Mouse (Mus musculus) spleen, adult 2 months (tissue): Measurements from ENCODE around the gene B3gnt9. TPM values are rescaled to one million over a fixed set of nuclear protein-coding genes. Genes with fewer than 3 reads are reported as not detected.

Experiments used
- DNase-seq, 2 experiments: peaks; one replicate each; pipeline versions ENCODE4 v3.0.0 to v3.0.0-alpha.2; 2012 to 2021; ENCODE audit warnings: low spot score in 2 of 2, low read depth in 1 of 2
- H3K27ac ChIP-seq: fragments of 200-500 bp; 2 replicates; pipeline ENCODE4 v1.5.1; 2012; ENCODE audit warnings: low read length, inconsistent platforms; ENCODE audit not compliant: insufficient read depth
- H3K27me3 ChIP-seq: fragments of 200-500 bp; 2 replicates; pipeline ENCODE4 v1.6.1; 2012; ENCODE audit warnings: mild to moderate bottlenecking, moderate library complexity, low read length, inconsistent platforms; ENCODE audit not compliant: control insufficient read depth, insufficient read depth
- H3K36me3 ChIP-seq: fragments of 200-500 bp; 2 replicates; pipeline ENCODE4 v1.6.1; 2012; ENCODE audit warnings: mild to moderate bottlenecking, low read length, inconsistent platforms; ENCODE audit not compliant: control insufficient read depth, insufficient read depth
- H3K4me1 ChIP-seq: fragments of 200-500 bp; 2 replicates; pipeline ENCODE4 v1.6.1; 2011; ENCODE audit warnings: inconsistent platforms; ENCODE audit not compliant: control insufficient read depth, insufficient read depth, insufficient read length
- H3K4me3 ChIP-seq: fragments of 200-500 bp; 2 replicates; pipeline ENCODE4 v1.5.1; 2011; ENCODE audit warnings: mild to moderate bottlenecking, inconsistent platforms; ENCODE audit not compliant: insufficient read depth, insufficient read length; ENCODE audit errors: extremely low read depth
- CTCF ChIP-seq: fragments of 200-500 bp; IDR thresholded peaks from 2 replicates; pipeline ENCODE4 v1.5.1; 2011; ENCODE audit warnings: mild to moderate bottlenecking, inconsistent platforms; ENCODE audit not compliant: insufficient read depth, insufficient read length, insufficient replicate concordance; ENCODE audit errors: extremely low read depth
- POLR2A ChIP-seq: fragments of 200-500 bp; IDR thresholded peaks from 2 replicates; pipeline ENCODE4 v1.6.1; 2011; ENCODE audit warnings: low read depth, low read length, inconsistent platforms
- WGBS: fragments of 180-500 bp; shearing (Covaris S2); methylation state at CpG from one replicate; pipeline ENCODE4 v1.1.7; 2018; 5-methylcytosine and 5-hydroxymethylcytosine counted together
- polyA plus RNA-seq: library from polyadenylated mRNA; depleted of rRNA; stranded (reverse); fragments of >200 nt; gene quantifications from 2 replicates; pipeline ENCODE4 v1.2.3, GENCODE M21; 2012; rRNA removed

Gene B3gnt9
- polyA plus RNA-seq, 1 experiment = 11.5 TPM

GRCm38 (mm10) chr8:105209153-105210110 lies 45.5 kb downstream of the B3gnt9 start:
- H3K36me3 ChIP-seq = peaks cover 5% of the 10 kb centered on the region
- no peak for TF ChIP-seq CTCF
- no peak for TF ChIP-seq POLR2A

GRCm38 (mm10) chr8:105207675-105208273 lies 47.2 kb downstream of the B3gnt9 start:
- 82% methylated on average over 2 of the region's 2 CpGs for WGBS
- Histone ChIP-seq H3K27ac (no peak overlapping the region), H3K36me3 (peaks cover 11% of the 10 kb centered on the region), H3K4me1 (no peaks in the 10 kb centered on the region), H3K4me3 (no peak overlapping the region), H3K27me3 (no peaks in the 10 kb centered on the region)
- TF ChIP-seq POLR2A = no peak
- TF ChIP-seq CTCF = no peak
- DNase-seq = no peak

More at GRCm38 (mm10) chr8:105209153-105210110, 45.5 kb downstream of the B3gnt9 start:
- Histone ChIP-seq H3K4me3 (no peak overlapping the region), H3K27me3 (no peaks in the 10 kb centered on the region), H3K4me1 (no peaks in the 10 kb centered on the region), H3K27ac (no peak overlapping the region)
- WGBS = 68% methylated on average over 1 of the region's 1 CpGs
- no peak for DNase-seq

GRCm38 (mm10) chr8:105206766-105207275 lies 48.1 kb downstream of the B3gnt9 start:
- H3K27ac ChIP-seq = no peak overlapping the region
- WGBS = 88% methylated on average over 7 of the region's 7 CpGs
- DNase-seq = no peak
- H3K27me3 ChIP-seq = no peaks in the 10 kb centered on the region
- no peak overlapping the region for H3K4me3 ChIP-seq
- TF ChIP-seq CTCF (no peak), POLR2A (no peak)
- peaks cover 11% of the 10 kb centered on the region for H3K36me3 ChIP-seq
- no peaks in the 10 kb centered on the region for H3K4me1 ChIP-seq

- no peak overlapping the region for H3K27ac ChIP-seq
- no peak for DNase-seq
- no peaks in the 10 kb centered on the region for H3K27me3 ChIP-seq
- H3K4me3 ChIP-seq = no peak overlapping the region
- H3K4me1 ChIP-seq = no peaks in the 10 kb centered on the region
- TF ChIP-seq POLR2A = no peak
- no peak for TF ChIP-seq CTCF
- 83% methylated on average over 1 of the region's 1 CpGs for WGBS
- peaks cover 14% of the 10 kb centered on the region for H3K36me3 ChIP-seq
Measured at GRCm38 (mm10) chr8:105205748-105206147, 49.2 kb downstream of the B3gnt9 start.

Other genes starting within 250 kb of the B3gnt9 start
- gene Ces3a, start 206.6 kb downstream of the B3gnt9 start, polyA plus RNA-seq = not detected in 2 replicates
- gene Ces3b, start 171.4 kb downstream of the B3gnt9 start, polyA plus RNA-seq = not detected in 2 replicates
- gene Ces4a, start 123.4 kb downstream of the B3gnt9 start, polyA plus RNA-seq = not detected in 2 replicates
- 11.9 and 14.9 TPM in 2 replicates for gene Cbfb, start 84.5 kb downstream of the B3gnt9 start, polyA plus RNA-seq
- 13.6 TPM in 2 replicates for gene D230025D16Rik, start 30.0 kb downstream of the B3gnt9 start, polyA plus RNA-seq
- 28.1 and 31.8 TPM in 2 replicates for gene Tradd, start 9.5 kb upstream of the B3gnt9 start, polyA plus RNA-seq
- gene Fbxl8, start 9.5 kb upstream of the B3gnt9 start, polyA plus RNA-seq = 16.0 and 20.5 TPM in 2 replicates
- 2.5 and 2.7 TPM in 2 replicates for gene Hsf4, start 14.6 kb upstream of the B3gnt9 start, polyA plus RNA-seq
- gene Nol3, start 21.0 kb upstream of the B3gnt9 start, polyA plus RNA-seq = 0.53 and 0.70 TPM in 2 replicates
- 3.7 and 3.9 TPM in 2 replicates for gene 4931428F04Rik, start 34.7 kb upstream of the B3gnt9 start, polyA plus RNA-seq
- 21.4 and 23.4 TPM in 2 replicates for gene Exoc3l, start 40.9 kb upstream of the B3gnt9 start, polyA plus RNA-seq
- 165 and 202 TPM in 2 replicates for gene E2f4, start 42.5 kb upstream of the B3gnt9 start, polyA plus RNA-seq
- gene Elmo3, start 50.4 kb upstream of the B3gnt9 start, polyA plus RNA-seq = 7.2 and 7.7 TPM in 2 replicates
- gene Lrrc29, start 71.1 kb upstream of the B3gnt9 start, polyA plus RNA-seq = 9.2 and 11.0 TPM in 2 replicates
- 67.8 and 82.2 TPM in 2 replicates for gene Tmem208, start 71.2 kb upstream of the B3gnt9 start, polyA plus RNA-seq
- gene Fhod1, start 92.8 kb upstream of the B3gnt9 start, polyA plus RNA-seq = 52.0 and 58.1 TPM in 2 replicates
- 3.0 and 4.2 TPM in 2 replicates for gene Slc9a5, start 93.7 kb upstream of the B3gnt9 start, polyA plus RNA-seq
- 0.16 and 0.20 TPM in 2 replicates for gene Plekhg4, start 118.1 kb upstream of the B3gnt9 start, polyA plus RNA-seq
- 0.42 and 0.62 TPM in 2 replicates for gene Kctd19, start 158.3 kb upstream of the B3gnt9 start, polyA plus RNA-seq
- 0.07 and 0.13 TPM in 2 replicates for gene Lrrc36, start 158.4 kb upstream of the B3gnt9 start, polyA plus RNA-seq
- gene Tppp3, start 216.4 kb upstream of the B3gnt9 start, polyA plus RNA-seq = 8.1 and 14.7 TPM in 2 replicates
- 15.3 and 18.3 TPM in 2 replicates for gene Zdhhc1, start 241.7 kb upstream of the B3gnt9 start, polyA plus RNA-seq